Mouse (Mus musculus) activated CD4-positive, CD25-positive, alpha-beta regulatory T cell (primary cell): Measurements from ENCODE around the gene Prss48. TPM values are rescaled to one million over a fixed set of nuclear protein-coding genes. Genes with fewer than 3 reads are reported as not detected.

Source experiments
- polyA plus RNA-seq, 2 experiments: library from polyadenylated mRNA; unstranded; fragments of 100-300 nt; shearing (Covaris generic); gene quantifications; one replicate each; pipeline ENCODE4 v1.2.1; 2017

Prss48 gene
- not detected for polyA plus RNA-seq

GRCm38 (mm10) chr3:86002423-86002822 lies at the start of gene Prss48:
Prss48 (minus strand) TSS chr3:86002491.

GRCm38 (mm10) chr3:85970742-85971598 lies 31.3 kb downstream of the Prss48 start, which contains the start of gene Sh3d19:
Sh3d19 (plus strand) TSS chr3:85971109.

Other genes starting within 250 kb of the Prss48 start
- 1 to 10 TPM in 1 of 2 experiments, under 1 TPM in 1; 0.74 to 3.6 TPM for gene Fam160a1, start 185.2 kb downstream of the Prss48 start, polyA plus RNA-seq
- gene Glt28d2, start 115.0 kb downstream of the Prss48 start, polyA plus RNA-seq = 1 to 10 TPM in 1 of 2 experiments, under 1 TPM in 1; 0.61 to 1.3 TPM
- gene Gm37240, start 115.0 kb downstream of the Prss48 start, polyA plus RNA-seq = 1 to 10 TPM; 1.1 to 4.1 TPM
- gene Sh3d19, start 31.4 kb downstream of the Prss48 start, polyA plus RNA-seq = under 1 TPM in 1 of 2 experiments, not detected in 1; 0.70 TPM
- 1,000 to 10,000 TPM in 1 of 2 experiments, 100 to 1,000 TPM in 1; 238 to 2,279 TPM for gene Rps3a1, start 140.2 kb upstream of the Prss48 start, polyA plus RNA-seq
- 10 to 100 TPM; 11.6 to 24.0 TPM for gene Lrba, start 222.2 kb upstream of the Prss48 start, polyA plus RNA-seq